Mouse (Mus musculus): Measurements from ENCODE around the gene Gm3880.

GRCm38 (mm10) chrX:102645146-102645545, 41.6 kb downstream of the Gm3880 start:
- TF ChIP-seq CTCF (IDR thresholded peaks at IDR 0.05; ENCODE audit: extremely low read depth, insufficient read depth, low read length) = no peak
- no peak for TF ChIP-seq POLR2A (IDR thresholded peaks at IDR 0.05; ENCODE audit: extremely low read depth, insufficient read depth, low read length)
